Mouse (Mus musculus) intestine, embryonic 16.5 days (tissue): ENCODE measurements around the gene Nckap5l. TPM values are rescaled to one million over a fixed set of nuclear protein-coding genes. Genes with fewer than 3 reads are reported as not detected.
A peak's percentile ranks its signal among the peaks of the same experiment; 100 is the strongest.

ENCODE experiments used
- ATAC-seq: fragments of 200-750 bp; cut with Nextera tagmentation; 2 replicates; pipeline ENCODE4 v1.8.0; 2017; ENCODE audit warnings: moderate TSS enrichment, moderate library complexity
- H3K27ac ChIP-seq: fragments of 300-500 bp; sonication (generic); 2 replicates; pipeline ENCODE4 v1.5.1; 2014; ENCODE audit warnings: mild to moderate bottlenecking, low read length
- H3K27me3 ChIP-seq: fragments of 300-500 bp; sonication (generic); replicated peaks from 2 replicates; pipeline ENCODE4 v1.6.1; 2014; ENCODE audit warnings: low read length, control low read depth, mixed read lengths; ENCODE audit not compliant: control insufficient read depth, insufficient read depth
- H3K36me3 ChIP-seq: fragments of 300-500 bp; sonication (generic); 2 replicates; pipeline ENCODE4 v1.6.1; 2014; ENCODE audit warnings: low read length, control low read depth; ENCODE audit not compliant: control insufficient read depth, insufficient read depth
- H3K4me1 ChIP-seq: fragments of 300-500 bp; sonication (generic); 2 replicates; pipeline ENCODE4 v1.6.1; 2014; ENCODE audit warnings: low read length, control low read depth, mixed read lengths; ENCODE audit not compliant: control insufficient read depth, insufficient read depth
- H3K4me2 ChIP-seq: fragments of 300-500 bp; sonication (generic); 2 replicates; pipeline ENCODE4 v1.6.1; 2014; ENCODE audit warnings: low read depth, low read length, control low read depth
- H3K4me3 ChIP-seq: fragments of 300-500 bp; sonication (generic); 2 replicates; pipeline ENCODE4 v1.5.1; 2014; ENCODE audit warnings: mild to moderate bottlenecking, low read length
- H3K9ac ChIP-seq: fragments of 300-500 bp; sonication (generic); 2 replicates; pipeline ENCODE4 v1.6.1; 2014; ENCODE audit warnings: low read depth, low read length
- H3K9me3 ChIP-seq: fragments of 300-500 bp; sonication (generic); 2 replicates; pipeline ENCODE4 v1.6.1; 2016; ENCODE audit warnings: low read length, control low read depth; ENCODE audit not compliant: control insufficient read depth
- WGBS: fragments of 180-500 bp; shearing (Covaris S2); extraction: QIAGEN DNeasy Blood & Tissue Kit; methylation state at CpG from one replicate; pipeline ENCODE4 v1.1.7; 2014; 5-methylcytosine and 5-hydroxymethylcytosine counted together
- polyA plus RNA-seq: library from polyadenylated mRNA; unstranded; fragments of >200 nt; fragmentation: Nextera tagmentation; extraction: Ambion mirVana; gene quantifications from 2 replicates; pipeline ENCODE4 v1.2.1, GENCODE M21; 2015

Nckap5l gene
- polyA plus RNA-seq, 1 experiment from 2014 or later = 6.5 TPM

GRCm38 (mm10) chr15:99498356-99498755, 40.8 kb upstream of the Nckap5l start:
- Histone ChIP-seq H3K4me3 (no peak overlapping the region), H3K4me1 (peaks cover 26% of the 10 kb centered on the region), H3K36me3 (no peaks in the 10 kb centered on the region), H3K27ac (no peak overlapping the region), H3K4me2 (no peak overlapping the region), H3K9ac (no peak overlapping the region), H3K27me3 (no peaks in the 10 kb centered on the region), H3K9me3 (no peaks in the 10 kb centered on the region)
- 77% methylated on average over 4 of the region's 4 CpGs for WGBS
- no peak for ATAC-seq

GRCm38 (mm10) chr15:99497527-99498242, 40.1 kb upstream of the Nckap5l start:
- H3K4me3 ChIP-seq = no peak overlapping the region
- H3K27me3 ChIP-seq = no peaks in the 10 kb centered on the region
- WGBS = 43% methylated on average over 12 of the region's 12 CpGs
- no peak for ATAC-seq
- peaks cover 26% of the 10 kb centered on the region for H3K4me1 ChIP-seq
- H3K9ac ChIP-seq = no peak overlapping the region
- no peaks in the 10 kb centered on the region for H3K9me3 ChIP-seq
- no peak overlapping the region for H3K27ac ChIP-seq
- H3K36me3 ChIP-seq = no peaks in the 10 kb centered on the region
- no peak overlapping the region for H3K4me2 ChIP-seq

GRCm38 (mm10) chr15:99497061-99497460, 39.5 kb upstream of the Nckap5l start:
- ATAC-seq = peak; percentile 27; the same call in 1 of the 2 replicates
- no peak overlapping the region for H3K27ac ChIP-seq
- H3K27me3 ChIP-seq = no peaks in the 10 kb centered on the region
- no peaks in the 10 kb centered on the region for H3K36me3 ChIP-seq
- no peak overlapping the region for H3K9ac ChIP-seq
- no peak overlapping the region for H3K4me3 ChIP-seq
- peaks cover 19% of the 10 kb centered on the region for H3K4me1 ChIP-seq
- WGBS = 12% methylated on average over 4 of the region's 4 CpGs
- no peaks in the 10 kb centered on the region for H3K9me3 ChIP-seq
- H3K4me2 ChIP-seq = no peak overlapping the region

- H3K9ac ChIP-seq = no peak overlapping the region
- H3K4me3 ChIP-seq = no peak overlapping the region
- WGBS = 68% methylated on average over 6 of the region's 6 CpGs
- ATAC-seq = no peak
- no peaks in the 10 kb centered on the region for H3K9me3 ChIP-seq
- no peaks in the 10 kb centered on the region for H3K4me1 ChIP-seq
- no peak overlapping the region for H3K27ac ChIP-seq
- H3K36me3 ChIP-seq = no peaks in the 10 kb centered on the region
- no peaks in the 10 kb centered on the region for H3K27me3 ChIP-seq
- no peak overlapping the region for H3K4me2 ChIP-seq
These were observed 27.2 kb upstream of the Nckap5l start for GRCm38 (mm10) chr15:99484745-99485144.

GRCm38 (mm10) chr15:99475814-99476213, 18.3 kb upstream of the Nckap5l start:
- Histone ChIP-seq H3K4me2 (no peak overlapping the region), H3K4me3 (no peak overlapping the region), H3K27me3 (no peaks in the 10 kb centered on the region), H3K9ac (no peak overlapping the region), H3K36me3 (no peaks in the 10 kb centered on the region), H3K4me1 (peaks cover 9% of the 10 kb centered on the region), H3K27ac (no peak overlapping the region), H3K9me3 (no peaks in the 10 kb centered on the region)
- 83% methylated on average over 1 of the region's 1 CpGs for WGBS
- no peak for ATAC-seq

- H3K9me3 ChIP-seq = no peaks in the 10 kb centered on the region
- peaks cover 12% of the 10 kb centered on the region for H3K4me1 ChIP-seq
- peak within 1 kb of the TSS; percentile 95 for H3K27ac ChIP-seq
- H3K36me3 ChIP-seq = no peaks in the 10 kb centered on the region
- H3K4me3 ChIP-seq = peak within 1 kb of the TSS; percentile 93
- peak within 1 kb of the TSS; percentile 92 for H3K9ac ChIP-seq
- H3K27me3 ChIP-seq = no peaks in the 10 kb centered on the region
- H3K4me2 ChIP-seq = peak within 1 kb of the TSS; percentile 79
- under 1% methylated on average over 26 of the region's 26 CpGs for WGBS
- ATAC-seq = peak; percentile 89
These were observed 17.0 kb upstream of the Nckap5l start, which contains the start of gene Bcdin3d for GRCm38 (mm10) chr15:99474576-99474926. Bcdin3d (minus strand) TSS chr15:99474730.

- peaks cover 12% of the 10 kb centered on the region for H3K4me1 ChIP-seq
- peak overlapping the region; percentile 92 for H3K9ac ChIP-seq
- no peaks in the 10 kb centered on the region for H3K9me3 ChIP-seq
- WGBS = 3% methylated on average over 37 of the region's 38 CpGs
- peak overlapping the region; percentile 93 for H3K4me3 ChIP-seq
- no peaks in the 10 kb centered on the region for H3K36me3 ChIP-seq
- peak overlapping the region; percentile 95 for H3K27ac ChIP-seq
- no peaks in the 10 kb centered on the region for H3K27me3 ChIP-seq
- peak overlapping the region; percentile 79 for H3K4me2 ChIP-seq
- ATAC-seq = peak; percentile 79
These were observed 16.4 kb upstream of the Nckap5l start for GRCm38 (mm10) chr15:99473801-99474575.

- no peak overlapping the region for H3K27ac ChIP-seq
- no peaks in the 10 kb centered on the region for H3K9me3 ChIP-seq
- ATAC-seq = no peak
- H3K4me1 ChIP-seq = peaks cover 12% of the 10 kb centered on the region
- H3K36me3 ChIP-seq = no peaks in the 10 kb centered on the region
- H3K4me3 ChIP-seq = no peak overlapping the region
- 91% methylated on average over 7 of the region's 7 CpGs for WGBS
- H3K4me2 ChIP-seq = no peak overlapping the region
- H3K27me3 ChIP-seq = no peaks in the 10 kb centered on the region
- H3K9ac ChIP-seq = no peak overlapping the region
These were observed 15.4 kb upstream of the Nckap5l start for GRCm38 (mm10) chr15:99472972-99473371.

GRCm38 (mm10) chr15:99471677-99472063, 14.1 kb upstream of the Nckap5l start:
- Histone ChIP-seq H3K36me3 (no peaks in the 10 kb centered on the region), H3K9ac (no peak overlapping the region), H3K27me3 (no peaks in the 10 kb centered on the region), H3K4me2 (no peak overlapping the region), H3K27ac (no peak overlapping the region), H3K4me3 (no peak overlapping the region), H3K9me3 (no peaks in the 10 kb centered on the region), H3K4me1 (peaks cover 12% of the 10 kb centered on the region)
- WGBS = 67% methylated on average over 14 of the region's 14 CpGs
- ATAC-seq = no peak
